Mouse (Mus musculus) olfactory bulb, adult 2 months (tissue): ENCODE data around the gene Olfr69. TPM values are rescaled to one million over a fixed set of nuclear protein-coding genes. Genes with fewer than 3 reads are reported as not detected.
"Not testable (repeated sequence)": the region's sequence is repeated elsewhere in the genome, so short reads cannot be mapped to it uniquely, and the experiment has no call there.

Source experiments
- H3K27ac ChIP-seq: fragments of 200-500 bp; 2 replicates; pipeline ENCODE4 v1.5.1; 2012; ENCODE audit warnings: low read depth, low read length; ENCODE audit not compliant: insufficient read depth
- H3K4me1 ChIP-seq: fragments of 200-500 bp; 2 replicates; pipeline ENCODE4 v1.6.1; 2012; ENCODE audit warnings: low read length; ENCODE audit not compliant: control insufficient read depth, insufficient read depth
- H3K4me3 ChIP-seq: fragments of 200-500 bp; 2 replicates; pipeline ENCODE4 v1.5.1; 2012; ENCODE audit warnings: mild to moderate bottlenecking, low read depth, low read length, moderate library complexity; ENCODE audit not compliant: insufficient read depth
- CTCF ChIP-seq: fragments of 200-500 bp; IDR thresholded peaks from 2 replicates; pipeline ENCODE4 v1.5.1; 2012; ENCODE audit warnings: low read depth, mild to moderate bottlenecking, low read length, moderate library complexity; ENCODE audit not compliant: insufficient read depth
- POLR2A ChIP-seq: fragments of 200-500 bp; IDR thresholded peaks from 2 replicates; pipeline ENCODE4 v1.6.1; 2012; ENCODE audit warnings: mild to moderate bottlenecking, low read depth, low read length, moderate library complexity; ENCODE audit not compliant: insufficient read depth
- WGBS: fragments of 180-500 bp; shearing (Covaris S2); methylation state at CpG from one replicate; pipeline ENCODE4 v1.1.7; 2018; 5-methylcytosine and 5-hydroxymethylcytosine counted together
- polyA plus RNA-seq: library from polyadenylated mRNA; stranded (reverse); fragments of >200 nt; gene quantifications from 2 replicates; pipeline ENCODE4 v1.2.4, GENCODE M21; 2012; ENCODE audit warnings: low replicate concordance; ENCODE audit not compliant: missing spikeins, insufficient read depth, insufficient read length

Gene Olfr69
- not detected in 2 replicates for polyA plus RNA-seq

DNA sequence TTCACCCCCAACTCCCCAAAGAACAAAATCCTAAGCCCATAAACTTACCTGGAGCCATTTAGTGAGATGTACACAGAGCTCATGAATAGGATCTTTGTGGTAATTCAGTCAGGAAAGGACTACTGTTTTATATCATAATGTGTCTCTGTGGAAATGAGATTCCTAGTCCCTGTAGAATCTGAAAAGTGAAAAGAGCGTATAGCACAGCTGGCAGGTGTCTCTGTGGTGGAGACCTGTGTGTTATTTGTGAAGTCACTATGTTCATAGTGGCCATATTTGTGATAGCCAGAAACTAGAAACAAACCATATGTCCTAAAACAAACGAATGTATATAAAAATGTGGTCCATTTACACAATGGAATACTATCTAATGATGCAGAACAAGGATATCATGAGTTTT lies at the start of gene Olfr69:
Gene Olfr69 (minus strand): TSS at position 101 of the 400 bp plus-strand sequence.
- H3K27ac ChIP-seq: no peak within 1 kb of the TSS
- H3K4me1 ChIP-seq: no peaks in the 10 kb centered on the region
- WGBS: 74% methylated on average over 2 of the region's 2 CpGs
- H3K4me3 ChIP-seq: no peak within 1 kb of the TSS
- no peak for TF ChIP-seq CTCF
- no peak for TF ChIP-seq POLR2A

DNA sequence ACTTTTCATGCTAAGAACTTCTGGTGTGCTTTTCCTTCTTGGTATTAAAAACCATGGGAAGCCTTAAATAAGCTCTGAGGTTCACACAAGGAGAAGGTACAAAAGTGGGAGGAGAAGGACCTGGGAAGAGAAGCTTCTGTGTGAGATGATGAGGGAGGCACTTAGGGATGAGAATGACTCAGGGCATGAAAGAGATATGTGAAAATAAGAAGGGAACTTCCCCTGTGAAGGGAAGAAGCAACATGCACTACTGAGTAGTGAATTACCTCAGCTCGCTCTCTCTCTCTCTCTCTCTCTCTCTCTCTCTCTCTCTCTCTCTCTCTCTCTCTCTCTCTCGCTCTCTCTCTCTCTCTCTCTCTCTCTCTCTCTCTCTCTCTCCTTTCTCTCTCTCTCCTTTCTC lies 43.7 kb upstream of the Olfr69 start:
- not testable (repeated sequence) for H3K27ac ChIP-seq, H3K4me3 ChIP-seq, H3K4me1 ChIP-seq
- WGBS: 100% methylated on average over 1 of the region's 2 CpGs

DNA sequence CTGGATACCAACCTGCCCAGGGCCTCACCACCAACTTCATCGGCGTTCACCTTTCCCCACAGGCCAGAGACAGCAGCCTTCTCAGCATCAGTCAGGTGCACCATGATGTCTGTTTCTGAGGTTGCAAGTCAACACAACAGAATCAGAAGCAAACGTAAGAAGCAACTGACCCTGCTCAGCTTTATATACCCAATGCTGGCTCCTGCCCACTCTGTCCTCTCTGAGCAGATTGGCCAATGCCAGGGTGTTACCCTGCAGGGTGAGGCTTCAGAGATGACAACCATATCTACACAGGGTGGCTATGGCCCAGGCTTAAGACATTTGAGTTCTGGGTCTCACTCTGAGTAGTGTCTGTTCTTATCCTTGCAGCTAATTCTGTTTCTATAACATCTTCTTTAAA lies 42.4 kb upstream of the Olfr69 start, which contains the start of gene Hbb-bt:
Gene Hbb-bt (minus strand): TSS at position 231 of the 400 bp plus-strand sequence.
- H3K27ac ChIP-seq: no peak within 1 kb of the TSS
- no peak within 1 kb of the TSS for H3K4me3 ChIP-seq
- 82% methylated on average over 3 of the region's 3 CpGs for WGBS
- TF ChIP-seq CTCF (no peak), POLR2A (no peak)
- no peaks in the 10 kb centered on the region for H3K4me1 ChIP-seq

DNA sequence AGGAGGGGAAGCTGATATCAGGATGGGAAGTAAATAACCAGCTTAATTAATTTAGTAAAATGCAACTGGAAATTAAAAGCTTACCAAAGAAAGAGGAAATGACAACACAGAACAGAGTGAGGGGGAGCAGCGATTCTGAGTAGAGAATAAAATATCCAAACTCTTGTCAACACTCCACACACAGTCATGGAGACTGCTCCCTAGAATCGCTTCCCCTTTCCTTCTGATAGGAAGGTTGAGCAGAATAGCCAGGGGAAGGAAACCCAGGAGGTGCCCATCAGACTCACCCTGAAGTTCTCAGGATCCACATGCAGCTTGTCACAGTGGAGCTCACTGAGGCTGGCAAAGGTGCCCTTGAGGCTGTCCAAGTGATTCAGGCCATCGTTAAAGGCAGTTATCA lies 41.8 kb upstream of the Olfr69 start:
- not testable (repeated sequence) for H3K27ac ChIP-seq, H3K4me3 ChIP-seq, H3K4me1 ChIP-seq
- WGBS: no CpG with 5 or more reads among the region's 3 CpGs

DNA sequence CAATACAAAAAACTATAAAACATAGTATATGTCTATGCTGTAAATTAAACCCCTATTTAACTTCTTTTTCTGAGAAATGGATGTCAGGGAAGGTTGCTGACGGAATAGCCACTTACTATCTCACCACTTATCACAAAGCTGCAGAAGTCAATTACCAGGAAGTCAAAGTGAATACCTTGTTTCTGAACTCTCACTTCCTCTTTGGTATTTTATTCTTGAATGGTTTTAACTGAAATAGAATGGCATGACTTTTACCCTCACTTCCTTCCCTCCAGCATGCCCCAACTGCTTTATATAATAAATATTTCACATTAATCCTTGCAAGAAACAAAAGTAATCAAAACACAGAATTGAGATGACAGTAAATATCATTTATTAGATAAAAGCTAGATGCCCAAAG lies 40.8 kb upstream of the Olfr69 start:
- Histone ChIP-seq H3K4me1 (no peaks in the 10 kb centered on the region), H3K27ac (no peak overlapping the region), H3K4me3 (no peak overlapping the region)
- WGBS: 76% methylated on average over 1 of the region's 1 CpGs
- TF ChIP-seq CTCF (no peak), POLR2A (no peak)

DNA sequence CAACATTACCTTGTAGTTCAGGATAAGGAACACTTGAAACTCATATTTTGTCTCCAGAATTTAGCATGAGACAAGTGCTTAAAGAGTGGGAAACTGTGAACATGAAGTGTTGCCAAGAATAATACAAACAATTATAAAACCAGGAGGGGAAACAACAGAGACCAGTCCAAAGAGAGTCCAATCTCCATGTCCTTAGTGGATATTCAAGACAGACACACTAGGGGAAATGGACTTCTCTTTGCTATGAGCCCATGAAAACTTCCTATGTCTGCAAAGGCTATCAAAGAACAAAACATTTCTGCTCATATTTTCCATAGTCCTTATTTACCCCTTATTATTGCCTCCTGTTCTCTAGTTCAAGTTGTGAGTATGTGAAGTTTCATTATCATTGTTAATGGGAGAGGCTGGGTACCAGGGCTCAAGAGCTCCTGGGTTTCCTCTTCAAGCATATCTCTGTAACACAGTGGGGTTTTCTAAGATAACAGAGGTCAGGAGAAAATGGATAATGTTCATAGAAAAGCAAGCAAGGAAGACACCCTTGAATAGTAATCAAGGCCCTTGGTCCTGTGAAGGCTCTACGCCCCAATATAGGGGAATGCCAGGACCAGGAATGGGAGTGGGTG lies 39.9 kb upstream of the Olfr69 start:
- Histone ChIP-seq H3K27ac (no peak overlapping the region), H3K4me3 (no peak overlapping the region), H3K4me1 (no peaks in the 10 kb centered on the region)
- no peak for TF ChIP-seq POLR2A
- no peak for TF ChIP-seq CTCF
- WGBS: 92% methylated on average over 1 of the region's 1 CpGs

DNA sequence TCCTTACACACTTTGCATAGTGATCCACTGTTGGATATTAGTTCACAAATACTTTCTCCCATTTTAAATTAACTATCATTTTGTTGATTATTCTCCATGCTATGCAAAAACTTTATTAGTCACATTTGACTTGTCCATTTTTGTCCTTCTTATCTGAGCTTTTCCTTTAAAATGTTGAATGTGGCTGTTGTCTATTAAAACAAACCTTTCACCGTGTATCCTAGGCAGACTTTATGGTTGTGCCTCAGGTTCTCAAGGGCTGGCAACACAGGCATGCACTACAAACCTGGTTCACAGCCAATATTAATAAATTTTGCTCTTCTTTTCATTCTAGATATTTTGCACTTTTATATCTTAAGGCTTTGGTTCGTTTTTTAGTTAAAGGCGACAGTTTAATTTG lies 39.4 kb upstream of the Olfr69 start:
- Histone ChIP-seq H3K27ac (no peak overlapping the region), H3K4me1 (no peaks in the 10 kb centered on the region), H3K4me3 (no peak overlapping the region)
- 74% methylated on average over 3 of the region's 3 CpGs for WGBS
- no peak for TF ChIP-seq POLR2A
- no peak for TF ChIP-seq CTCF

DNA sequence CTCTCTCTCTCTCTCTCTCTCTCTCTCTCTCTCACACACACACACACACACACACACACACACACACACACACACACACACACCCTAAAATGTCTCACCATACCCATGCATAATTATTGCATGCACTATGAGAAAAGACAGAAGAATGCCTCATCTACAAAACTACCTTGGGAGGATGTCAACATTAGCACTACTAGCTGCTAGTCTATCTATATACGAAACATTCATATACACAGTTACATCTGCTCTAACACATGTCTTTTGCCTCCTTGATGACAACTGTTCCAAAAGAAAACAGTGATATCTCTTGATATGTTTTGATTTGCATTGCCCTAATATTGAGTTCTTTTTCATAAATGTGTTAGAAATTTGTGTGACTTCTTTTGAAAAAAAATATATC lies 38.9 kb upstream of the Olfr69 start:
- Histone ChIP-seq H3K27ac (no peak overlapping the region), H3K4me3 (no peak overlapping the region), H3K4me1 (no peaks in the 10 kb centered on the region)
- TF ChIP-seq CTCF (no peak), POLR2A (no peak)
- WGBS: 91% methylated on average over 1 of the region's 1 CpGs

DNA sequence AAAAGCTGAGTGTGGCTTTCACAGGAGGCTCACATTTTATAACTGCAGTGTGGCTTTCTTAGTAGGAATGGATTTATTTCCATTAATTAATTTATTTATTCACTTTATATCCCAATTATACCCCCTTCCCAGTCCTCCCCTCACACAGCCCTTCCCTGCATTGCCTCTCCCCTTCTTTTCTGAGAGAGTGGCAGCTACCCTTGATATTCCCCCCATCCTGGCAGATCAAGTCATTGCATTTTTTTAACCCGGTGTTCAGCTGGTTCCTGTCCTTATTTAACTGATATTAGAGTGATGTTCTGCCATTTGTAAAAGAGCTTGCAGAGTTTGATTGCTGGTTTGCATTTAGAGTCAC lies 38.4 kb upstream of the Olfr69 start:
- Histone ChIP-seq H3K4me3 (no peak overlapping the region), H3K27ac (no peak overlapping the region), H3K4me1 (no peaks in the 10 kb centered on the region)
- no peak for TF ChIP-seq POLR2A
- TF ChIP-seq CTCF: no peak
- WGBS: 68% methylated on average over 1 of the region's 1 CpGs
